Mouse (Mus musculus): Measurements from ENCODE around the gene Vangl1.

- TF ChIP-seq CTCF (IDR thresholded peaks at IDR 0.05; ENCODE audit: extremely low read depth, insufficient read length, insufficient replicate concordance, low read depth, low read length) (no peak), POLR2A (IDR thresholded peaks at IDR 0.05; ENCODE audit: low read depth, low read length) (no peak)
These were observed 80.8 kb downstream of the Vangl1 start for GRCm38 (mm10) chr3:102123654-102124053.
